Mouse (Mus musculus): Measurements from ENCODE around the gene Cpne8.

Cpne8 gene

GRCm38 (mm10) chr15:90446076-90446475 lies 233.2 kb downstream of the Cpne8 start:
- no peak for DNase-seq
